Mouse (Mus musculus): ENCODE measurements around the gene Bad.

- TF ChIP-seq CTCF (IDR thresholded peaks at IDR 0.05; ENCODE audit: borderline replicate concordance, control insufficient read depth, extremely low read depth, insufficient read depth, low read length, poor library complexity) (no peak), POLR2A (IDR thresholded peaks at IDR 0.05; ENCODE audit: control insufficient read depth, extremely low read depth, insufficient read depth, low read length, poor library complexity) (no peak)
Measured at GRCm38 (mm10) chr19:6989251-6989650, 47.6 kb downstream of the Bad start.

Measured in thymus, adult 2 months (tissue).